Mouse (Mus musculus): ENCODE data around the gene Fam122b.
"Not testable (repeated sequence)": the region's sequence is repeated elsewhere in the genome, so short reads cannot be mapped to it uniquely, and the experiment has no call there.

DNA sequence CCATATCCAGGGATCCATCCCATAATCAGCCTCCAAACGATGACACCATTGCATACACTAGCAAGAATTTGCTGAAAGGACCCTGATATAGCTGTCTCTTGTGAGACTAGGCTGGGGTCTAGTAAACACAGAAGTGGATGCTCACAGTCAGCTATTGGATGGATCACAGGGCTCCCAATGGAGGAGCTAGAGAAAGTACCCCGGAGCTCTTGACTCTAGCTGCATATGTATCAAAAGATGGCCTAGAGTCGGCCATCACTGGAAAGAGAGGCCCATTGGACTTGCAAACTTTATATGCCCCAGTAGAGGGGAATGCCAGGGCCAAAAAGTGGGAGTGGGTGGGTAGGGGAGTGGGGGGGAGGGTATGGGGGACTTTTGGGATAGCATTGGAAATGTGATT lies 2.0 kb upstream of the Fam122b start:
- TF ChIP-seq CTCF, EP300 (IDR thresholded peaks at IDR 0.05; ENCODE audit: low read depth): not testable (repeated sequence)

All from heart, postnatal 0 days (tissue).